Mouse (Mus musculus): ENCODE results near the gene Slc2a6.

GRCm38 (mm10) chr2:27032361-27032760 is 4.6 kb upstream of the Slc2a6 start:
- TF ChIP-seq CTCF (IDR thresholded peaks at IDR 0.05; ENCODE audit: low read depth, low read length) = no peak
- no peak for TF ChIP-seq POLR2A (IDR thresholded peaks at IDR 0.05; ENCODE audit: extremely low read depth, insufficient read depth, low read length)

All from liver, adult 2 months (tissue).